Mouse (Mus musculus) liver, embryonic 14 days (tissue): Measurements from ENCODE around the gene Kiss1. TPM values are rescaled to one million over a fixed set of nuclear protein-coding genes. Genes with fewer than 3 reads are reported as not detected.

Experiments
- polyA plus RNA-seq: library from polyadenylated mRNA; depleted of rRNA; stranded (reverse); fragments of >200 nt; gene quantifications from 2 replicates; pipeline ENCODE4 v1.2.3, GENCODE M21; 2012; rRNA removed

Gene Kiss1
- not detected in 2 replicates for polyA plus RNA-seq

GRCm38 (mm10) chr1:133321267-133321925 lies at the start of gene Kiss1:
Kiss1 (plus strand) TSS chr1:133321875.

GRCm38 (mm10) chr1:133309652-133310267 lies 11.9 kb upstream of the Kiss1 start, which contains the start of gene Golt1a:
Golt1a (plus strand) TSS chr1:133309800.

DNA sequence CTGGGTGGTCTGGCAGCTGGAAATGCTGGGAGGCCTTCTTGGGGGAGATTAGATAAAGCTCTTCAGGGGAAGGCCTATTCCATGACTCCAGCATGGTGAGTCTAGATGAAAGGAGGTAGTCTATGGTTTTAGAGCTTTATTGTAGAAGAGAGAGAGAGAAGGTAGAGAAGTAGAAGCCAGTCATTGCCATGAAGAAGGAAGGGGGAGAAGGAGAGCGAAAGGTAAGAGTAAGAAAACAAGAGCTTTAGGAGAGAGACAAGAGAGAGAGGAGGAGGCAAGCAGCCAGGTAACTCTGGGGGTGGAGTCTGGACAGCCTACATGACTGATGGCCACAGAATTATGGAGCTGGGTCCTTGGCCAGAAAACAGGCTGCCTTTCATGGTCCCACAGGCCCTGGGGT lies 28.5 kb downstream of the Kiss1 start, which contains the start of gene Ren1:
TSS of gene Ren1 (plus strand) at position 301 of the 400 bp plus-strand sequence.

DNA sequence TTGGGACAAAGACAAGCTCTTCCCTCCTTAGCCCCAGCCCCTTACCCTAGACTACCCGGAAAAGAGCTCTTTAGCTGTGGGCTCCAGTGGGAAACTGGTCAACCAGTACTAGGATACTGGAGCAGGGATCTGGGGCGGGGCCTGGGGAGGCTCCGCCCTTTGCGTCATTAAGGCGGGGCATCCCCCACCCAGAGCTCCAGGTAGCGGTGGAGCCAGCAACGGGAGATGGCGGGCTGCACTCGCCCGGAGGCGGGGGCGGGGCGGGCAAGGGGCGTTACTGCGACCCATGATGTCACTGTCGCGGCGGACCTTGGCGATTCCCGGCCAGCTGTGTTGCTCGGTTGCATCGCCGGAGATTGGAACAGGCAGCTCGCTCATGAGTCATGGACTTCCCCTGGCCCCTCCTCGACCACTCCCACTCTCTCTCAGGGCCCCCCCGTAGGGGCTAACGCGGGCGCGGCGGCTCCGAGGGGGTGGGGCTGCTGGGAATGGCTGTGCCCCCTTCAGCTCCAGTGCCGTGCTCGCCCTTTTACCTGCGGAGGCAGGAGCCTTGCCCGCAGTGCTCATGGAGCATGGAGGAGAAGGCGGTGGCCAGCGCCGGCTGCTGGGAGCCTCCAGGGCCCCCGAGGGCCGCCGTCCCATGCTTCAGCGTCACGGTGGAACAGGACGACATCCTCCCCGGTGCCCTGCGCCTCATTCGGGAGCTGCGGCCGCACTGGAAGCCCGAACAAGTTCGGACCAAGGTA lies 41.8 kb downstream of the Kiss1 start, which contains the start of gene Etnk2:
TSS of gene Etnk2 (plus strand) at position 297 of the 746 bp plus-strand sequence.

Other genes starting within 250 kb of the Kiss1 start
- gene Ppp1r15b, start 190.7 kb upstream of the Kiss1 start, polyA plus RNA-seq = 30.2 and 33.7 TPM in 2 replicates
- 2.0 TPM in 2 replicates for gene Plekha6, start 157.7 kb upstream of the Kiss1 start, polyA plus RNA-seq
- gene Golt1a, start 12.1 kb upstream of the Kiss1 start, polyA plus RNA-seq = 2.2 and 2.7 TPM in 2 replicates
- 0.25 and 0.35 TPM in 2 replicates for gene Ren1, start 28.6 kb downstream of the Kiss1 start, polyA plus RNA-seq
- 2.8 and 3.3 TPM in 2 replicates for gene Etnk2, start 41.7 kb downstream of the Kiss1 start, polyA plus RNA-seq
- gene Sox13, start 102.5 kb downstream of the Kiss1 start, polyA plus RNA-seq = 4.3 TPM in 2 replicates